Mouse (Mus musculus): Measurements from ENCODE around the gene Olfr1302. TPM values are rescaled to one million over a fixed set of nuclear protein-coding genes. Genes with fewer than 3 reads are reported as not detected.

Gene Olfr1302
- polyA plus RNA-seq (2012; ENCODE audit: insufficient read depth, insufficient read length, missing spikeins) = not detected in 2 replicates

DNA sequence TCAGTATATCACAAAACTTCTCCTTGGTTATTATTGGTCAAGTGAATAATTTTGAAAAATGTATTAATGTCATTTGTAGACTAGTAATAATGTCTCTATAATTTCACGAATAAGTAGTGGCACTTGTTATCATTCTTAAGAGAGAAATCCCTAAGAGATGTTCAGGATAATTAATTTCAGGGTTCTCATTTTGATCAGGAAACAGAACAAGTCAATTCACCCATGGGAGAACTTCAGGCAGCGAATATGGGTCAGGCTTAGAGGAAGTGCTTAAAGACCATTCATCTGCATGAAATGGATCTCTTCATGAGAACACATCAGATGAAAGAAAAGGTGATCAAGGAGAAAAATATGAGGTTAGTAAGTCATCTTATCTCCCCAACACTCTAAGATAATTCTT is at the start of gene Olfr1302:
Gene Olfr1302 (plus strand): TSS at position 301 of the 400 bp plus-strand sequence.
- Histone ChIP-seq H3K4me1 (ENCODE audit: control insufficient read depth, insufficient read depth, insufficient read length, low read length) (no peaks in the 10 kb centered on the region), H3K4me3 (ENCODE audit: insufficient read depth, low read depth, low read length) (no peak within 1 kb of the TSS), H3K27ac (replicated peaks; ENCODE audit: low read depth, low read length) (no peak within 1 kb of the TSS)

DNA sequence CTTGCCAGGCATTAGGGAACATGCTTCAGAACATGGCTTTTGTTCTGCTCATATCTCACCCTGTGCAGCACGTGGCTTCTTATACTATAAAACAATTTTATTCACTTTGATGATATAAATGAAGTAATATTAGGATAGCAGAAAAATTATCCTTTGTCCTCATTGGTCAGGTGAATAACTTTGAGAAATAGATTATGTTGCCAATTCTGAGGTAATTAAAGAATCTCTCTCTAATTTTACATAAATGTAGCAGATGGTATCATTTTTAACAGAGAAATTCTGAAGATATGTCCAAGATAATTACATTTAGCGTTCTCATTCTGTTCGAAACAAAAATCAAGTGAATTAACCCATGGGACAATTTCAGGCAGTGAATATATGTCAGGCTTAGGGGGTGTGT is 26.5 kb upstream of the Olfr1302 start, which contains the start of gene Olfr1301:
Gene Olfr1301 (plus strand): TSS at position 301 of the 400 bp plus-strand sequence.
- no peak within 1 kb of the TSS for H3K27ac ChIP-seq (replicated peaks; ENCODE audit: low read depth, low read length)
- H3K4me1 ChIP-seq (ENCODE audit: control insufficient read depth, insufficient read depth, insufficient read length, low read length) = no peaks in the 10 kb centered on the region
- H3K4me3 ChIP-seq (ENCODE audit: insufficient read depth, low read depth, low read length) = no peak within 1 kb of the TSS

DNA sequence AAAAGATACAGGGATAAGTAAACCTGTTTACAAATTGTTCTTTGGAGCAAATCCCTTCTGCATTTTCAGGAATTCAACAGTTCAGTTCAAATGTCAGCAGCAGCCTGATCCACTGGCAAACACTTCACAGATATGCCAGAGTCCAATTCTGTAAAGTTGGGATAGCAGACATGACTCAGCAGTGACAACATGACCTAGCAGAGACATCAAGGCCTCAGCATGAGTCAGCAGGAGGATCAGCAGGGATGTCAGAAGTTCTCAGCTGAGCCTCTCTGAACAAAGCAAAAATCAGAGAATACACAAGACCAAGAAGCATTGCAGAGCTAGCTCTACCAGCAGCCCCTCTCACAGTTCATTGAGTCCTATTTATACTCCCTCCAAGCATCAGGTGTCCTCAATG is 35.7 kb downstream of the Olfr1302 start:
- Histone ChIP-seq H3K4me1 (ENCODE audit: control insufficient read depth, insufficient read depth, insufficient read length, low read length) (no peaks in the 10 kb centered on the region), H3K4me3 (ENCODE audit: insufficient read depth, low read depth, low read length) (no peak overlapping the region), H3K27ac (replicated peaks; ENCODE audit: low read depth, low read length) (no peak overlapping the region)

DNA sequence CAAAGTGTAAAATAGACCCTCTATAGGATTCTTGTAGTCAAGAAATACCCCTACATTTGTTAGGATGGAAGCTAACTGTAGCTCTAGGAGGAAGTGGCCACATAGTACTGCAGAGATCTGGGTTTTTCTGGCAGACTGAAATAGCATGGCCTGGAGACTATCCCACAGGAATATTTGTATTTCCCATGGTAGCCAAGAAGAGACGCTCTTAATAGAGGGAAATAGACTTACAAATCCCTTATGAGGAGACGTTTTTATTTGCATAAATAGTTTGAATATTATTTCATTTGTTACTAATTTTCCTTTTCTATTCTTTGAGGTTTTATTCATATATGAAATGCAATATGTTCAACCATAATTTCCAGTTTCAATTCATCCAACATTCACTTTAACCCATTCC is 43.0 kb downstream of the Olfr1302 start, which contains the start of gene Olfr1303:
Gene Olfr1303 (minus strand): TSS at position 101 of the 400 bp plus-strand sequence.
- Histone ChIP-seq H3K4me1 (ENCODE audit: control insufficient read depth, insufficient read depth, insufficient read length, low read length) (no peaks in the 10 kb centered on the region), H3K27ac (replicated peaks; ENCODE audit: low read depth, low read length) (no peak within 1 kb of the TSS), H3K4me3 (ENCODE audit: insufficient read depth, low read depth, low read length) (no peak within 1 kb of the TSS)

Other genes with a start within 250 kb of the Olfr1302 start
- gene Olfr1294, start 237.1 kb upstream of the Olfr1302 start, polyA plus RNA-seq (2012; ENCODE audit: insufficient read depth, insufficient read length, missing spikeins) = not detected in 2 replicates
- gene Olfr1295, start 207.7 kb upstream of the Olfr1302 start, polyA plus RNA-seq (2012; ENCODE audit: insufficient read depth, insufficient read length, missing spikeins) = not detected in 2 replicates
- gene Olfr1297, start 150.9 kb upstream of the Olfr1302 start, polyA plus RNA-seq (2012; ENCODE audit: insufficient read depth, insufficient read length, missing spikeins) = not detected in 2 replicates
- gene Olfr1298, start 128.2 kb upstream of the Olfr1302 start, polyA plus RNA-seq (2012; ENCODE audit: insufficient read depth, insufficient read length, missing spikeins) = not detected in 2 replicates
- not detected in 2 replicates for gene Olfr1299, start 116.0 kb upstream of the Olfr1302 start, polyA plus RNA-seq (2012; ENCODE audit: insufficient read depth, insufficient read length, missing spikeins)
- not detected in 2 replicates for gene Olfr1301, start 26.4 kb upstream of the Olfr1302 start, polyA plus RNA-seq (2012; ENCODE audit: insufficient read depth, insufficient read length, missing spikeins)
- not detected in 2 replicates for gene Olfr1303, start 42.9 kb downstream of the Olfr1302 start, polyA plus RNA-seq (2012; ENCODE audit: insufficient read depth, insufficient read length, missing spikeins)
- not detected in 2 replicates for gene Olfr1305, start 99.7 kb downstream of the Olfr1302 start, polyA plus RNA-seq (2012; ENCODE audit: insufficient read depth, insufficient read length, missing spikeins)
- gene Olfr1306, start 138.8 kb downstream of the Olfr1302 start, polyA plus RNA-seq (2012; ENCODE audit: insufficient read depth, insufficient read length, missing spikeins) = not detected in 2 replicates
- not detected in 2 replicates for gene Olfr1307, start 172.0 kb downstream of the Olfr1302 start, polyA plus RNA-seq (2012; ENCODE audit: insufficient read depth, insufficient read length, missing spikeins)
- gene Olfr1308, start 187.5 kb downstream of the Olfr1302 start, polyA plus RNA-seq (2012; ENCODE audit: insufficient read depth, insufficient read length, missing spikeins) = not detected in 2 replicates
- gene Olfr1309, start 212.9 kb downstream of the Olfr1302 start, polyA plus RNA-seq (2012; ENCODE audit: insufficient read depth, insufficient read length, missing spikeins) = not detected in 2 replicates
- gene Olfr1310, start 235.3 kb downstream of the Olfr1302 start, polyA plus RNA-seq (2012; ENCODE audit: insufficient read depth, insufficient read length, missing spikeins) = not detected in 2 replicates
- not detected in 2 replicates for gene Olfr1311, start 247.0 kb downstream of the Olfr1302 start, polyA plus RNA-seq (2012; ENCODE audit: insufficient read depth, insufficient read length, missing spikeins)

Measured in brown adipose tissue, adult 24 weeks (tissue).